Mouse (Mus musculus) right cerebral cortex, postnatal 10 days (tissue): ENCODE measurements around the gene 4930562C15Rik.
A peak's percentile ranks its signal among the peaks of the same experiment; 100 is the strongest.

Experiments
- DNase-seq, 2 experiments: peaks; one replicate each; pipeline ENCODE4 v3.0.0; 2021; ENCODE audit warnings: low spot score in 2 of 2

4930562C15Rik gene

GRCm38 (mm10) chr16:4913783-4914735, 78.8 kb downstream of the 4930562C15Rik start:
- DNase-seq = peak; percentile 84 to 86

- DNase-seq = no peak
Observed at GRCm38 (mm10) chr16:4915931-4916330, 80.7 kb downstream of the 4930562C15Rik start.

- no peak for DNase-seq
Observed at GRCm38 (mm10) chr16:4916608-4917007, 81.4 kb downstream of the 4930562C15Rik start.
